Mouse (Mus musculus) hindbrain, embryonic 14.5 days (tissue): Measurements from ENCODE around the gene Letmd1. TPM values are rescaled to one million over a fixed set of nuclear protein-coding genes. Genes with fewer than 3 reads are reported as not detected.
"Not testable (repeated sequence)": the region's sequence is repeated elsewhere in the genome, so short reads cannot be mapped to it uniquely, and the experiment has no call there.

Experiments used
- ATAC-seq: fragments of 200-750 bp; cut with Nextera tagmentation; 2 replicates; pipeline ENCODE4 v1.8.0; 2017; ENCODE audit warnings: moderate number of reproducible peaks, mild to moderate bottlenecking, moderate TSS enrichment, moderate library complexity; ENCODE audit not compliant: low FRiP score
- DNase-seq: peaks from one replicate; pipeline ENCODE4 v3.0.0-alpha.2; 2015; ENCODE audit warnings: low spot score
- H3K27ac ChIP-seq: fragments of 300-500 bp; sonication (generic); 2 replicates; pipeline ENCODE4 v1.5.1; 2014; ENCODE audit warnings: mild to moderate bottlenecking, moderate library complexity
- H3K27me3 ChIP-seq: fragments of 300-500 bp; sonication (generic); 2 replicates; pipeline ENCODE4 v1.6.1; 2014; ENCODE audit warnings: mild to moderate bottlenecking, low read length, mixed read lengths; ENCODE audit not compliant: control insufficient read depth, insufficient read depth
- H3K36me3 ChIP-seq: fragments of 300-500 bp; sonication (generic); replicated peaks from 2 replicates; pipeline ENCODE4 v1.6.1; 2014; ENCODE audit not compliant: control insufficient read depth, insufficient read depth
- H3K4me1 ChIP-seq: fragments of 300-500 bp; sonication (generic); replicated peaks from 2 replicates; pipeline ENCODE4 v1.6.1; 2014; ENCODE audit warnings: antibody characterized with exemption, low read length, mixed read lengths; ENCODE audit not compliant: control insufficient read depth, insufficient read depth
- H3K4me2 ChIP-seq: fragments of 300-500 bp; sonication (generic); replicated peaks from 2 replicates; pipeline ENCODE4 v1.6.1; 2014; ENCODE audit warnings: mild to moderate bottlenecking, moderate library complexity
- H3K4me3 ChIP-seq: fragments of 300-500 bp; sonication (generic); replicated peaks from 2 replicates; pipeline ENCODE4 v1.5.1; 2014; ENCODE audit warnings: mild to moderate bottlenecking, low read length
- H3K9ac ChIP-seq: fragments of 300-500 bp; sonication (generic); 2 replicates; pipeline ENCODE4 v1.6.1; 2014
- H3K9me3 ChIP-seq: fragments of 300-500 bp; sonication (generic); 2 replicates; pipeline ENCODE4 v1.6.1; 2016; ENCODE audit warnings: low read length; ENCODE audit not compliant: control insufficient read depth
- WGBS: fragments of 180-500 bp; shearing (Covaris S2); extraction: QIAGEN DNeasy Blood & Tissue Kit; methylation state at CpG from one replicate; pipeline ENCODE4 v1.1.7; 2014; 5-methylcytosine and 5-hydroxymethylcytosine counted together
- polyA plus RNA-seq: library from polyadenylated mRNA; unstranded; fragments of >200 nt; fragmentation: Nextera tagmentation; extraction: Ambion mirVana; gene quantifications from 2 replicates; pipeline ENCODE4 v1.2.1, GENCODE M21; 2014

The Letmd1 gene
- polyA plus RNA-seq: 49.8 and 52.1 TPM in 2 replicates

DNA sequence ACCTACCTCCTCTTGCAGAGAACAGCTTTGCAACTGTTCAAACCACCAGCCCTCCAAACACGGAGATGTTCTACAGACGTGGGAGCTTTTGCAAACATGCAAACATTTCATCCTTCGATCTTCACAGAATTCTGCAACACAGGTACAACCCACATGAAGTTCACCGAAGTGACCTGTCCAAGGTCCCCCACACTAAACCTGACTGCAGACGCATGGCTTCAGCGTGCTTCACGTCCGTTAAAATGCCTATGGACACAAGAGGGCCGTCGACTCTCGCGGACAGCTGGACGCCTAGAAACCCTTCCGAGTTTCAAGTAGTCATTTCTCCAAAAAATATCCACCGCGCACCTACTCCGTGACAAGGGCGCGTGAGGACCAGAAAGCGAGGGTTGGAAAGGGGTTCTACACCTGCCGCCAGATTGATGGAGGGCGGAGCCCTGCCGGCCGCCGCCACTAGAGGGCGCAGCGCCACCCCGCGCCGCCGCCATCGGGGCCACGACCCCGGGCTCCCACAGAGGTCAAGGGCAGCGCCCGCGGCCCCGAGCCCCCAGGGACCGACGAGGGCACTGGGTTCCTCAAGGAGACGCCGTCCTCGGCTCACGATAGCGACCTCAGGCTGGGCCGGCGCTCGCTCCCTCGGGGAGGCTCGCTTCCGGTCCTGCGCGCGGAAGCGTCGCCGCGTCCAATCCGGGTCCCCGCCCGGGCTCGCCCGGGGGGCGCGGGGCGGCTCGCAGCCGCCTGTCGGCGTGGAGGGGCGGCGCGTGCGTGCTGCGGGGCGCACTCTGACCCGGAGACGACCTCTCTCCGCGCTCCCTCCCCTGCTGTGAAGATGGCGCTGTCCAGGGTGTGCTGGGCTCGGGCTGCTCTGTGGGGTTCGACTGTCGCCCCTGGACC lies at the start of gene Letmd1:
Gene Letmd1, plus strand, starts transcription at position 729 of the 894 bp plus-strand sequence.
- ATAC-seq: peak; percentile 94

DNA sequence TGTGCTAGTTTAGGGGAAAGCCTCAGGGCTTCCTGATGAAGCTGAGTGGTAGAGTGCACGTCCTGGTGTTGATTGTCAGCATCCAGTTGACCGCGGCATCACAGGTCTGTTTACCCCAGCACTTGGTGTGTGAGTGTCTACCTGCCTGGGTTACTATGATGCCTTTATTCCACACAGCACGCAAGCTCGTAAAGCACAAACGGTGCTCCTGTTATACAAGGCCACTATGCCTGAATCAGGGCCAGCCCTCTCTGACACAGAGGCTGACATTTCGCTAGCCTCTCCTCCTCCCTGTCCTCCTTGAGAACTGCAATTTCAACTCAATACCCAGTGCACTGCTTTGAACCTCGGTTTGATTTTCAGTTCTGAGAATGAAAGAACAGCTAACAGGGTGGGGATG lies 49.5 kb upstream of the Letmd1 start:
- DNase-seq (no peak), ATAC-seq (no peak)
- H3K27ac ChIP-seq: no peak overlapping the region
- WGBS: 76% methylated on average over 8 of the region's 8 CpGs
- H3K9me3 ChIP-seq: no peaks in the 10 kb centered on the region
- H3K27me3 ChIP-seq: peaks cover 11% of the 10 kb centered on the region
- no peak overlapping the region for H3K4me2 ChIP-seq
- no peak overlapping the region for H3K9ac ChIP-seq
- peaks cover 26% of the 10 kb centered on the region for H3K4me1 ChIP-seq
- no peak overlapping the region for H3K4me3 ChIP-seq
- H3K36me3 ChIP-seq: no peaks in the 10 kb centered on the region

More for the DNA sequence above, at the start of gene Letmd1:
- 2% methylated on average over 82 of the region's 84 CpGs for WGBS
- DNase-seq: peak; percentile 91
- Histone ChIP-seq H3K4me3 (peak within 1 kb of the TSS; percentile 59), H3K27ac (peak within 1 kb of the TSS; percentile 78), H3K9ac (peak within 1 kb of the TSS; percentile 76), H3K27me3 (no peaks in the 10 kb centered on the region), H3K4me2 (peak within 1 kb of the TSS; percentile 73), H3K9me3 (no peaks in the 10 kb centered on the region), H3K36me3 (peaks cover 13% of the 10 kb centered on the region), H3K4me1 (peaks cover 26% of the 10 kb centered on the region)

DNA sequence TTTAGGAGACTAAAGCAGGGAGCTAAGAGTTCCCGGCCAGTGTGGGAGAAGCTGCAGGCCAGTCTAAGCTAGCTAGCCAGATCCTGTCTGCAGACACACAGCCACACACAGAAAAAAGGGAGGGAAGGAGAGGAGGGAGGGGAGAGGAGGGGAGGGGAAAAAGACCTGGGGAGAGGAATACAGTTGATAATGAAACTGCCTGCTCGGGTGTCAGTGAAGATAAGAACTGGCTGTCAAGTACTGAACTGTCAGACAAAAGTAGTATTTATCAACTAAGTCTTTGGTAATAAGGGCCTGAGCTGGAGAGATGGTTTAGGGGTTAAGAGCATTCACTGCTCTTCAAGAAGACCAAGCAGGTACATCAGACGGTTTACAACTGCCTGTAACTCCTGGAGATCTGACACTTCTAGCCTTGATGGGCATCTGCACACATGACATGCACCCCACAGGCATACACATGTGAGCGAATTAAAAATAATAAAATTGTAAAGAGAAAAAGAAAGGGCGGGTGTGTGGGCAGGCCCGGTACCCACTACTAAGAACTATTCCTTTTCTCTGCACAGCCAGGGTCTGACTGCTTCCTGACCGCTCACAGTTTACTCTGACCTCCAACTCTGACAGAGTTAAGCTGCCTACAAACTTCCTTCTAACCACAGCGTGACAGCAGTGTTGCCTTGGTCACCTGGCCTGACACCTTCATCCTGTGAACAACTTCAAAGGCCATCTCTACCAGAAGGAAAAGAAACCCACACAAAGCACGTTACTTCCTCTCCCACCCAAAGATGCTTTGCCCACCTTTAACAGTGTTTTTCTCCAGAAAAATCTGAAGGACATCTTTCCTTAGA lies 48.7 kb upstream of the Letmd1 start:
- H3K9ac ChIP-seq: no peak overlapping the region
- no peaks in the 10 kb centered on the region for H3K9me3 ChIP-seq
- H3K4me1 ChIP-seq: peaks cover 26% of the 10 kb centered on the region
- 71% methylated on average over 9 of the region's 9 CpGs for WGBS
- DNase-seq (no peak), ATAC-seq (no peak)
- no peak overlapping the region for H3K4me3 ChIP-seq
- H3K4me2 ChIP-seq: no peak overlapping the region
- peaks cover 19% of the 10 kb centered on the region for H3K27me3 ChIP-seq
- no peak overlapping the region for H3K27ac ChIP-seq
- no peaks in the 10 kb centered on the region for H3K36me3 ChIP-seq

DNA sequence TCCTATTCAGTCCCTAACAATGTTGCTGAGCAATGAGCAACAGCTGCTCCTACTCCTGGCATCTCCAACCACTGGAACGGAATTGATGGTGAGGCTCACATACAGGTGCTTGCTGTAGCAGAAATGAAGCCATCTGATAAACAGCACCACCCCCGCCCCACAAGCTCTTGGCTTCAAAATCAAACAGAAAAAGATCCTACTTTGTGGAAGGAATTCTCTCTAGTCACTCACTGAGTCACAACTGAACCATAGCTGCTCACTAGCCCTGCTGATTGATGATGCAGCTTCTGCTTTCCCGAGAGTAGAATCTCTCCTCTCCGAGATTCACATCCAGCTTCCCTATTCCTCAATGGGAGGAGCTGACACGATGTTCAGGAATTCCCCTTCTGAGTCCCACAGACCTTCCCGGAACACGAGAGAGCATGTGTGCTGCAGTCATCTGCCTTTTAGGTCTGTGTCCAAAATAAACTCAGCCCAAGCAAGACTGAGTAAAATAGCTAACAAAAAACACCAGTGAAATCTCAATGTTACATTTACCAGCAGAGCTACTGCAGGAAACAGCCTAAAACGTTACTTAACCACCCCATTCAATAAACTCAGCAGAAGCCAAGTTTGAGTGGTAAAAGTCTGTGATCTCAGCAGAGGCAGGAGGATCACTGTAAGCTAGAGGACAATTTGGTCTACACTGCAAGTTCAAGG lies 47.6 kb upstream of the Letmd1 start:
- no peak for DNase-seq
- H3K4me2 ChIP-seq: peak overlapping the region; percentile 96
- H3K36me3 ChIP-seq: no peaks in the 10 kb centered on the region
- peak overlapping the region; percentile 85 for H3K9ac ChIP-seq
- WGBS: 48% methylated on average over 8 of the region's 8 CpGs
- H3K4me1 ChIP-seq: peaks cover 26% of the 10 kb centered on the region
- no peaks in the 10 kb centered on the region for H3K9me3 ChIP-seq
- H3K27ac ChIP-seq: no peak overlapping the region
- peak overlapping the region; percentile 98 for H3K4me3 ChIP-seq
- ATAC-seq: no peak
- H3K27me3 ChIP-seq: peaks cover 25% of the 10 kb centered on the region

GRCm38 (mm10) chr15:100421758-100422197 lies 47.0 kb upstream of the Letmd1 start, which contains the start of gene Gm5475:
TSS of gene Gm5475 (plus strand) at chr15:100422147.
- H3K36me3 ChIP-seq, DNase-seq, ATAC-seq, H3K9me3 ChIP-seq: not testable (repeated sequence)
- peak within 1 kb of the TSS; percentile 98 for H3K4me3 ChIP-seq
- peak within 1 kb of the TSS; percentile 85 for H3K9ac ChIP-seq
- peaks cover 26% of the 10 kb centered on the region for H3K4me1 ChIP-seq
- peak within 1 kb of the TSS; percentile 96 for H3K4me2 ChIP-seq
- WGBS: 32% methylated on average over 3 of the region's 3 CpGs
- H3K27me3 ChIP-seq: peaks cover 25% of the 10 kb centered on the region
- peak within 1 kb of the TSS; percentile 16; the same call in 1 of the 2 replicates for H3K27ac ChIP-seq

GRCm38 (mm10) chr15:100422476-100422875 lies 46.3 kb upstream of the Letmd1 start:
- peak overlapping the region; percentile 98 for H3K4me3 ChIP-seq
- peak overlapping the region; percentile 96 for H3K4me2 ChIP-seq
- H3K27ac ChIP-seq: peak overlapping the region; percentile 16; the same call in 1 of the 2 replicates
- peaks cover 25% of the 10 kb centered on the region for H3K27me3 ChIP-seq
- H3K9me3 ChIP-seq: no peaks in the 10 kb centered on the region
- ATAC-seq: peak; percentile 48
- peak overlapping the region; percentile 85 for H3K9ac ChIP-seq
- under 1% methylated on average over 44 of the region's 44 CpGs for WGBS
- peaks cover 26% of the 10 kb centered on the region for H3K4me1 ChIP-seq
- no peaks in the 10 kb centered on the region for H3K36me3 ChIP-seq
- DNase-seq: peak; percentile 27

GRCm38 (mm10) chr15:100422899-100423860 lies 45.6 kb upstream of the Letmd1 start:
- Histone ChIP-seq H3K27me3 (peaks cover 25% of the 10 kb centered on the region), H3K4me2 (peak overlapping the region; percentile 96), H3K36me3 (no peaks in the 10 kb centered on the region), H3K27ac (peak overlapping the region; percentile 16; the same call in 1 of the 2 replicates), H3K4me1 (peaks cover 26% of the 10 kb centered on the region), H3K9ac (peak overlapping the region; percentile 85), H3K9me3 (no peaks in the 10 kb centered on the region), H3K4me3 (peak overlapping the region; percentile 98)
- WGBS: 1% methylated on average over 59 of the region's 65 CpGs
- ATAC-seq (peak; percentile 97), DNase-seq (peak; percentile 89)

- H3K4me2 ChIP-seq: peak overlapping the region; percentile 96
- DNase-seq (no peak), ATAC-seq (no peak)
- peaks cover 26% of the 10 kb centered on the region for H3K4me1 ChIP-seq
- H3K36me3 ChIP-seq: no peaks in the 10 kb centered on the region
- H3K9ac ChIP-seq: peak overlapping the region; percentile 85; the same call in 1 of the 2 replicates
- no peaks in the 10 kb centered on the region for H3K9me3 ChIP-seq
- no peak overlapping the region for H3K27ac ChIP-seq
- 3% methylated on average over 14 of the region's 14 CpGs for WGBS
- peak overlapping the region; percentile 98 for H3K4me3 ChIP-seq
- H3K27me3 ChIP-seq: peaks cover 25% of the 10 kb centered on the region
These were observed 44.9 kb upstream of the Letmd1 start for GRCm38 (mm10) chr15:100423916-100424315.
